9 mouse cellular contexts compared by ENCODE assay signal in genomic region chr16:43130583-43130982, GRCm38 (mm10).
A peak's percentile ranks its signal among the peaks of the same experiment; 100 is the strongest.
DNase-seq lines count a peak whose midpoint lies in the region; ATAC-seq and TF ChIP-seq lines count a peak whose summit lies in the region.
"Had no signal": no experiment of that assay in that cellular context is flagged by ENCODE, and none has a peak within 500 bp of the region (broad histone marks: within the 10 kb centered on the region; RNA-seq: fewer than 3 reads in every experiment).

No protein-coding gene starts in this region.

- H3K79me2 ChIP-seq in heart, adult 2 months (replicated peaks; ENCODE audit: control insufficient read depth, insufficient read depth, low read length), result no peaks in the 10 kb centered on the region

- no peak for TF ChIP-seq EP300 in heart, adult 2 months (IDR thresholded peaks at IDR 0.05; ENCODE audit: insufficient read depth, low read depth, low read length)

- H3K9me3 ChIP-seq in hindbrain, embryonic 12.5 days (replicated peaks), result no peaks in the 10 kb centered on the region
- H3K9me3 ChIP-seq: stomach, embryonic 15.5 days had no signal

- 0 out of 2 replicates have a peak, but pooled peaks cover 2% of the 10 kb centered on the region for H3K4me1 ChIP-seq in hindbrain, embryonic 12.5 days
- H3K4me1 ChIP-seq in heart, adult 2 months (ENCODE audit: control insufficient read depth, insufficient read depth, low read length), result peaks cover 6% of the 10 kb centered on the region
- H3K4me1 ChIP-seq: stomach, embryonic 15.5 days had no signal

- H3K4me2 ChIP-seq in hindbrain, embryonic 12.5 days (replicated peaks), result no peak overlapping the region
- H3K4me2 ChIP-seq: stomach, embryonic 15.5 days had no signal

- intact Hi-C loops in heart, adult 2 months (cut with DNase I), result no loop called here

- no peaks in the 10 kb centered on the region for H3K36me3 ChIP-seq in hindbrain, embryonic 12.5 days
- peaks cover 8% of the 10 kb centered on the region for H3K36me3 ChIP-seq in heart, adult 2 months (ENCODE audit: control insufficient read depth, insufficient read depth, low read length)
- H3K36me3 ChIP-seq: stomach, embryonic 15.5 days had no signal

- TF ChIP-seq POLR2A in heart, adult 2 months (IDR thresholded peaks at IDR 0.05; ENCODE audit: insufficient read depth, low read depth, low read length), result no peak

- H3K9ac ChIP-seq in hindbrain, embryonic 12.5 days, result no peak overlapping the region
- H3K9ac ChIP-seq in heart, adult 2 months (ENCODE audit: low read depth, low read length), result no peak overlapping the region
- H3K9ac ChIP-seq: stomach, embryonic 15.5 days had no signal

- no peak for ATAC-seq in hindbrain, embryonic 12.5 days (ENCODE audit: low FRiP score)

- H3K27me3 ChIP-seq in hindbrain, embryonic 12.5 days, result no peaks in the 10 kb centered on the region
- no peaks in the 10 kb centered on the region for H3K27me3 ChIP-seq in heart, adult 2 months (ENCODE audit: control insufficient read depth, insufficient read depth, low read length)
- H3K27me3 ChIP-seq: stomach, embryonic 15.5 days had no signal

- peak overlapping the region; percentile 18; the same call in 1 of the 2 replicates for H3K27ac ChIP-seq in hindbrain, embryonic 12.5 days
- no peak overlapping the region; the same call in 1 of the 2 replicates for H3K27ac ChIP-seq in heart, adult 2 months
- H3K27ac ChIP-seq: stomach, embryonic 15.5 days had no signal

- DNase-seq in kidney, adult 8-10 months, result peak; percentile 18 to 30
- no peak for DNase-seq in kidney, postnatal 4 days
- DNase-seq in cerebellum, adult 11-12 months, result peak; percentile 94
- DNase-seq in mesoderm, embryonic 11.5 days (ENCODE audit: low read depth, low spot score), result peak; percentile 12
- no peak for DNase-seq in adrenal gland, adult (ENCODE audit: inconsistent age in 2 of 2, low spot score in 1 of 2)
- DNase-seq in thymus, postnatal 4 days, result no peak
- no peak for DNase-seq in heart, adult 2 months

- H3K4me3 ChIP-seq in hindbrain, embryonic 12.5 days, result no peak overlapping the region
- H3K4me3 ChIP-seq in heart, adult 2 months, result no peak overlapping the region
- H3K4me3 ChIP-seq: stomach, embryonic 15.5 days had no signal

- WGBS in hindbrain, embryonic 12.5 days, result 55% methylated on average over 6 of the region's 6 CpGs
- 53% methylated on average over 6 of the region's 6 CpGs for WGBS in heart, adult 2 months

- TF ChIP-seq CTCF in heart, adult 2 months (IDR thresholded peaks at IDR 0.05), result no peak

Comparison
In these comparisons a context has a peak if more than half of its experiments do, and no peak if none do; other contexts are left out.
1. DNase-seq: peak in kidney, adult 8-10 months (2 of 2), cerebellum, adult 11-12 months (single experiment) and mesoderm, embryonic 11.5 days (single experiment); none in kidney, postnatal 4 days (0 of 2), adrenal gland, adult (0 of 2), thymus, postnatal 4 days (single experiment) and heart, adult 2 months (0 of 2).